Mouse (Mus musculus) T-helper 2 cell (primary cell): Measurements from ENCODE around the gene Mycbp.

Experiments used
- in situ Hi-C: fragments of 300-600 bp; cut with MboI, MseI; formaldehyde crosslinking; loops from one replicate; pipeline ENCODE4 v1.15.1; 2025; ENCODE audit warnings: high pct_unique_total_duplicates

The Mycbp gene

GRCm38 (mm10) chr4:123936059-123936458 lies 31.4 kb downstream of the Mycbp start:
- in situ Hi-C loops, result loop anchor here (25.0 kb wide), 1 partner anchor 1051 kb away; the partner anchor contains the start of gene Rspo1

DNA sequence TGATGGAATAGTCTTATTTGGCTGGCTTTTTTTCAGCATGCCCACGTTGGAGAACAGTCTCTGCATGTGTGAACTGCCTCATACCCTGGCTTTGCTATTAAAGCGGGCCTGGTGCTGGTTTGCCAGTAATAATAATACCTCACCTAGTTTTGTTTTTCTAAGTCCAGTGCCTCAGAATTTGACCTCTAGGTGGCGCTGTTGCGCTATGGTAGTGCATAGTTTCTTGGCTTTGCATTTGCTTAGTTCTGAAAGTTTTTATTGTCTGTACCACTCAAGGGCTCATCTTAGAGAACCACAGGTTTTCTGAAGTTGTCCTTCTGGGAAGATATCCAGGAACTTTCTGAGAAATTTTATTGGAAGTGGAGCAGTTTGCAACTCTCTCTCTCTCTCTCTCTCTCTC lies 35.2 kb downstream of the Mycbp start:
- in situ Hi-C loops, result loop anchor here (25.0 kb wide), 1 partner anchor 1047 kb away; the partner anchor contains the start of gene Rspo1

DNA sequence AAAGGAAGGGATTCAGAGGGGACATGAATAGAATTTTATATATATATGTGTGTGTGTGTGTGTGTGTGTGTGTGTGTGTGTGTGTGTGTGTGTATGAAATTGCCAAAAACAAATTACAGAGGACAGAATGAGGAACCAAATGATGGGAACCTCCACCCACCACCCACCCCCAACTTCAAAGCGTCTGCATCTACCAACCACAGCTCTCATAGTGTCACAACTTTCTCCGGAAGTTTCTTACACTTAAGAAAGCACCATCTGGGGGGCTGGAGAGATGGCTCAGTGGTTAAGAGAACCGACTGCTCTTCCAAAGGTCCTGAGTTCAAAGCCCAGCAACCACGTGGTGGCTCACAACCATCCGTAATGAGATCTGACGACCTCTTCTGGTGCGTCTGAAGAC lies 36.2 kb downstream of the Mycbp start:
- in situ Hi-C loops, result loop anchor here (25.0 kb wide), 1 partner anchor 1046 kb away; the partner anchor contains the start of gene Rspo1

DNA sequence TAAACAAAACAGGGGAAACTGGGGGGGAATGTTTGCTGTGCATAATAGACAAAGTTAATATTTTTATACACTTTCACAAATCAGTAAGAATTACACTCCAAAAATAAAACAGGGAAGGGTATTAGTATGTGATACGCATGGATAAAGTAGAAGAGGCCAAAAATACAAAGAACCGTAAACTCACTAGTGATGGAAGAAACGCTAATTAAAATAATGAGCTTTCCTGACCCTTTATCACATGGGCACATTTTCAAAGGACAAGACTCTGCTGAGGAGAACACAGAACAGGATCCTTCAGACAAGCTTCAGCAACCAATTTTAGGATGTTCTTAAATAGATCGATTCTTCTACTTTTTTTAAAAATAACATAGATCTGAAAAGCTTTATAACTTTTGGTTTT lies 42.1 kb downstream of the Mycbp start:
- in situ Hi-C loops, result loop anchor here (5.0 to 25.0 kb wide), 2 partner anchors 71 to 1041 kb away; partner anchors contain the start of gene Rspo1

- in situ Hi-C loops, result loop anchor here (5.0 to 25.0 kb wide), 2 partner anchors 70 to 1040 kb away; partner anchors contain the start of gene Rspo1
Measured at GRCm38 (mm10) chr4:123947149-123947548, 42.5 kb downstream of the Mycbp start.

GRCm38 (mm10) chr4:123948901-123949300 lies 44.3 kb downstream of the Mycbp start:
- in situ Hi-C loops, result loop anchor here (5.0 to 25.0 kb wide), 2 partner anchors 68 to 1038 kb away; partner anchors contain the start of gene Rspo1

GRCm38 (mm10) chr4:123949649-123950048 lies 45.0 kb downstream of the Mycbp start:
- in situ Hi-C loops, result loop anchor here (5.0 to 25.0 kb wide), 2 partner anchors 68 to 1038 kb away; partner anchors contain the start of gene Rspo1

GRCm38 (mm10) chr4:123952059-123952458 lies 47.4 kb downstream of the Mycbp start:
- in situ Hi-C loops, result no loop called here

DNA sequence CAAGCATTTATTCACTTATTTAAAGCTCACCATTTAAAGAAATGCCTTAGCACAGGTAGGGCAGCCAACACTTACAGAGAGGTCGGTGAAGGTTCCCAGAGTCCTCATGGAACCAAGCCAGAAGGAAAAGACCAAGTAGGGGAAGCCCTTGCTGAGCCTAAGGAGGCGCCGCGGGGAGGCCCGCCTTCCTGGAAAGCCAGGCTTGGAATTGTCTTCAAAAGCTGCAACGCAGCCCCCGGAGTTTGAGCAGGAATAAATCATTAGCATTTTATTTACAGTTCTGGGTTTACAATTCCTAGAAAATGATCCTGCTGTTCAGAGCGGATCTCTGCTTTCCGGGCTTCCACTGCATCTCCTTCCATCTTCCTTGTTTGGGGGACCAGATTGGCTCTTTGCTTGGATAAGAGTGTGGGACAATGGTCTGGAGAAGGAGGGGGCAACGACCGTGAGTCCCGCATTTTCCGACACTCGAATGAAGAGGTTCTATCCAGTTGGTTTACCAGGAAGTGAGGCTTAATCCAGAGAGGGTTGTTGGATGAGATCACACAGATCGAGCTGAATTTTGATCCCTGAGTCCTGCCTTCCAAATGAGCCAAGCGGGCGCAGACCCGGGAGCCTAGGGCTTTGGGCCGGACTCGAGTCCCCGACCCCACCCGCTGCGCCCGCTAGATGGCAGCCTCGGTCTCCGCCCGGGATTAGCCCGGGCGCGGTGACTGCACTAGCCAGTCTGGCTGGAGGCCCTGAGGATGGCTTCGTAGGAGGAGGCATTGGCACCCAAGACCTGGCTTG lies 52.3 kb downstream of the Mycbp start:
- in situ Hi-C loops, result no loop called here

DNA sequence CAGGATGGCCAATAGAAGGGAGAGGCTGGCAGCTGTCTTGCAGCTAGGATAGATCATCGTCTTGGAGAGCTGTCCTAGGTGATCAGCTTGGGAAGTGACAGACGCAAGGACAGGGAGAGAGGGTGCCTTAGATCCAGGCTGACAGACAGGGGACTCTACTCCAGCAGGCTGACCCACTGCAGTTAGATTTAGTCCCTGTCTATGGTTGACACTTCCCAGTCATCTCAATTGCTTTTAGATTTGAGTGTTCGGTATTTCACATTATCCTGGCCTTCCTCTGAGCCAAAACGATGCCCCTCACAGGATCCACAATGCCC lies 52.8 kb downstream of the Mycbp start:
- in situ Hi-C loops, result no loop called here

DNA sequence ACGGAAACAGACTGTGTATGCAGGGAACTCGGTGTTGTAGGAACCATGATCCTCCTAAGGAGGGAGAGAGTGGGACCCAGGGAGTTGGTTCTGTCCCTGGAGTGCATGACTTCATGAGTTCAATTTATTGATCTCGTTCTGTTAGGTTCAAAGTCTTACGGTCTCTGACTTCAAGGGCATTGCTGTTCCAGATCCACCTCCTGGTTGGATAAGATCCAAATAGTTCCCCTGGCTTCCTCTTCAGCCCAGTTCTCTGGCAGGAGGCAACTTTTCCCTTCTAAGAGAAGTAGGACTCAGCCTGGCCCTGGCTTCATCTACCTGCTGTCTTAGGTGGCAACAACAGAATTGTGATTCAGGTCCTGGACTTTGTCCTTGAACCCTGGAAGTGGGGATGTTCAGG lies 53.3 kb downstream of the Mycbp start:
- in situ Hi-C loops, result no loop called here

DNA sequence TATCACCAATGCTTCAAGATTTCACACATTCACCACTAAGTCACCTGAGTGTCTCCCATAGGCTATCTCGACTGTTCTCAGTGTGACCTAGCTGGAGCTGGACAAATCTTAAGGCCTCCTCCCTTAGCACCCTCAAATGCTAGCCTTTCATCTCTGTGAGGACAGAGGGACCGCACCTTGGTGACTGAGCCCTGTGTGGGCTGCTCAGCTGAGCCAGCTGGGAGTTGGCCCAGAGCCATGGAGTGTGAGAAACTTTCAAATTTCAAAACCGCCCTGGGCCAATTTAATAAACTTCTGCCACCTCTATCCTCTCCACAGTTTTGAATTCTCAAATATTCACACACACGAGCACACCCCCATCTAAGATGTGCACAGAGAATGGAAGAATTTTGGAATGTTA lies 56.3 kb downstream of the Mycbp start:
- in situ Hi-C loops, result no loop called here
